Mouse (Mus musculus) regulatory T cell (primary cell): ENCODE data around the gene Plce1.

Experiments
- in situ Hi-C: fragments of 300-600 bp; cut with MboI, MseI; formaldehyde crosslinking; loops from one replicate; pipeline ENCODE4 v1.15.1; 2025; ENCODE audit warnings: high pct_unique_total_duplicates

Plce1 gene

GRCm38 (mm10) chr19:38480731-38481621, at the start of gene Plce1:
Plce1 (plus strand) TSS chr19:38481109.
- in situ Hi-C loops = no loop called here

- in situ Hi-C loops = no loop called here
These were observed 49.6 kb upstream of the Plce1 start for GRCm38 (mm10) chr19:38431326-38431725.

- in situ Hi-C loops = no loop called here
These were observed 48.9 kb upstream of the Plce1 start for GRCm38 (mm10) chr19:38432021-38432420.

DNA sequence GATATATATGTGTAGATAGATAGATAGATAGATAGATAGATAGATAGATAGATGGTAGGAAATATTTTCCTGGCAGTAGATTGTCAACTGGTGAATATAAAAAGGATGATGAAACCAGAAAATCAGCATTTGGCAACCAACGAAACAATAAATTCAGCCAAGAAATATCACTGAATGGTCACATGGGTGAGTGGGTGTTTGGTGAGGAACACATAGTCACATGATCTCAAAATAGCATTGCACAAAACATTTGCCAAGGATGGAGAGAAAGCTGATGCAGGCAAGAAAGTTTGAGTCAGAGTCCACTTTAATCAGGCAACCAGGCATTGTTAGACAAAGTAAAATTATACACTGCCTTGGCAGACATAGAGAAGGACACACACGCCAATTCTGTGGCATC, 47.5 kb upstream of the Plce1 start:
- in situ Hi-C loops = no loop called here

- in situ Hi-C loops = no loop called here
These were observed 45.7 kb upstream of the Plce1 start for GRCm38 (mm10) chr19:38435221-38435620.

DNA sequence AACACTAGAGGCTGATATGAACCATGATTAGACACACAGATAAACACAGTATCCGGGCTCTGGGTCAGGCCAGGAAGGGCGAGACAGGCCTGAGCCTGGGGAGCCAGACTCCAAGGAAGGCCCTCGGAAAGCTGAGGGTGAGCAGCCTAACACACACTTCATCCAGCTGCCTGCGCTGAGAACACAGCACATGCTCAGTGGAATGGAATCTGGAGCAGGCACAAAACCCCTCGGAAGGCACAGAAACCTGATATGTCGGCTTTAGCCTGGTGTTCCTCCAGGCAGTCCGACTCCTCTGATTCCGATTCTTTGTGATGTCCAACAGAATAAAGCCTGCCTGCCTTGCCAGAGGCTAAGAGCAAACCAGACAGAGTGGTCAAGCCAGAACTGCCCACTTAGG, 39.0 kb upstream of the Plce1 start:
- in situ Hi-C loops = no loop called here

DNA sequence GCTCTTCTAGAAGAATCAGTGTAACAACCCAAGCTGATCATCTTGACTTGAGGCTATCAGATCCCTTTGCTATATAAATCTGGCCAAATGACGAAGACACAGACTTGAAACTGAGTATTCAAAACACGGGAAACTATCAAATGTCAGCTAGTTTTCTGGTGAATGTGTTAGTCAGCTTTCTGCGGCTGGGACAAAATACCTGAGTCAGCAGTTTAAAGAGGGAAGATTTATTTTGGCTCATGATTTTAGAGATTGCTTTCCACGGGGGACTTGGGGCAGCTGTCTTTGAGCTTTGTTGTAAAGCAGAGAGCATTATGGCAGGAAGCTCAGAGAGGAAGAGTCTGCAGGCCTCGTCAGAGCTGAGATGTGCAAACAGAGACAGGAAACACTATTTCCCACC, 35.2 kb upstream of the Plce1 start:
- in situ Hi-C loops = no loop called here

DNA sequence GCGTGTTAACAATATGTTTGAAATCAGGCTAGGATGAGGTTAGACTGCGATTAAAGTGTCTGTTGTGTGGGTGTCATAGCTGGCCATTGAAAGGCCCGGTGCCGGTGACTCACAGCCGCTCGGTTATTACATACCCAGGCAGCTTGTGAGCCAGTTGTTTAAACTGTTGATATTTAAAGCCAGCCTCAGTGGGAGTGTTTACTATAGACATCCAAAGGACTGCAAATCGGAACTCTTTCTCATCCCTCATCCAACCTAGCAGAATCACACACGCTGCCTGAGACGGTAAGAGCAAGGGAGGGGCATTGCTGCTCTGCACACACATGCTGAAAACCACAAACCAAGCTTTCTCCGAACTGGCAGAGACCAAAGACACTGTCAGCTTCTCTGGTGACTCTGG, 25.7 kb upstream of the Plce1 start:
- in situ Hi-C loops = no loop called here

- in situ Hi-C loops = no loop called here
These were observed 21.9 kb upstream of the Plce1 start for GRCm38 (mm10) chr19:38458996-38459395.

- in situ Hi-C loops = no loop called here
These were observed 20.2 kb upstream of the Plce1 start for GRCm38 (mm10) chr19:38460696-38461095.

- in situ Hi-C loops = no loop called here
These were observed 10.5 kb upstream of the Plce1 start for GRCm38 (mm10) chr19:38470257-38470893.

GRCm38 (mm10) chr19:38475394-38475793, 5.5 kb upstream of the Plce1 start:
- in situ Hi-C loops = no loop called here

- in situ Hi-C loops = no loop called here
These were observed 2.6 kb upstream of the Plce1 start for GRCm38 (mm10) chr19:38478286-38478685.

DNA sequence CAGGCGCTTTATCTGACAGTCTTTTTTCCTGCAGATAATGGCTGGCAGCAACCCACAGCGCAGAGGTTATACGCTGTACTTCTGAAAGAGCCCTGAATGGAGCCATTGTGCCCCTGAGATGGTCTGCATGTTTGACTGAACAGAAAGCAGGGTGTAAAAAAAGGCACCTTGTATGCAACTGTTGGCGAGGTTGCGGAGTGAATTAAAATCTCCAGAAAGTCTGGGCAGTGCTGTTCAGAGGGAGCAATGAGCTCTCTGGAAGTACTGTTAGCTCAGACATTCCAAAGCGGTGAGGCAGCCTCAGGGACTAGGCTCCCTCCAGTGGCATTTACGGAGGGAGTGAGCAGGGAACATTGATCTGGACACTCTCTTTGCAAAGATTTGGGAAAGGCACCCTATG, 2.0 kb upstream of the Plce1 start:
- in situ Hi-C loops = no loop called here

DNA sequence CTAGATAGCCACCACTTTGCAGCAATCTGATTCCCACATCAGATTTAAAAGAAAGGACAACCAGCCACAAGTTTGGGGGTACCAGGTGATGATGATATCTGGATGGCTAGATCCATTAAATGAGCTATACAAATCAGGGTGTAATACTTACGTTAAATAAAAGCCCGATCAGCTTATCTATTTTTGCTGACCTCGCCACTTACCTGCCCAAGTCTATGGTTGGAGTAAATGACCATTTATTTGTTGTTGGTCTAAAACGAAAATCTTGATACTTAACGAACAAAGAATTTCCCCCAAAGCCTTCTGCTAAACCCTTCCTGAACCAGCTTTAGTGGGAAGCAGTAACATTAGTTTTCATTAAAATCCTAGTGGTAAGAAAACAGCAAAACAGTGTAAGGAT, 1.4 kb upstream of the Plce1 start:
- in situ Hi-C loops = no loop called here

- in situ Hi-C loops = no loop called here
These were observed 671 bp upstream of the Plce1 start for GRCm38 (mm10) chr19:38480156-38480720.

DNA sequence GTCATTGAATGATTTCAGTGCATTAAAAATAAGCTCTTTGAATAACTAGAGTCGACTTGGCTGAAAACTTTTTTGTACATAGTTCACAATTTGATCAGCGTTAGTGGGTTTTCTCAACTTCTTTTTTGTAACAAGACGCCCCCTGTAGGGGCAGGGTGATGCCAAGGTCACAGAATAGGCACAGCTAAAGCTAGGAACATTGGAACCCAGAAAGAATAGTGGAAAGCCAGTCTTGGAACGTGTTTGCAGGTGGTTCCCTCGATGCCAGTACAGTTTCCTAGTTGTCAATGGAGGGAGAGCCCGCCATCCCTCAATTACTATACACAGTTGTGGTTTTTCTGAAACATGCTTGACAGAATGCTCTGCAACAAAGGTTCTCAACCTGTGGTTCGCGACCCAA, 997 bp downstream of the Plce1 start:
- in situ Hi-C loops = no loop called here

GRCm38 (mm10) chr19:38482406-38483181, 1.7 kb downstream of the Plce1 start:
- in situ Hi-C loops = no loop called here

GRCm38 (mm10) chr19:38485779-38486555, 5.1 kb downstream of the Plce1 start:
- in situ Hi-C loops = no loop called here

GRCm38 (mm10) chr19:38487501-38487900, 6.6 kb downstream of the Plce1 start:
- in situ Hi-C loops = no loop called here
